Mouse (Mus musculus) heart, adult 18-20 months (tissue): ENCODE measurements around the gene Cpsf3. TPM values are rescaled to one million over a fixed set of nuclear protein-coding genes. Genes with fewer than 3 reads are reported as not detected.

Experiments
- DNase-seq, 2 experiments: peaks; one replicate each; pipeline ENCODE4 v3.0.0; 2021 to 2022; ENCODE audit warnings: mixed read lengths in 1 of 2
- total RNA-seq, 2 experiments: library from RNA; stranded (reverse); gene quantifications; 2 replicates each; pipeline ENCODE4 v1.2.3; 2021

Gene Cpsf3
- total RNA-seq, 2 experiments from 2014 or later: 34.6 to 38.5 TPM

GRCm38 (mm10) chr12:21333021-21333420 lies 47.8 kb downstream of the Cpsf3 start:
- DNase-seq: no peak

GRCm38 (mm10) chr12:21333766-21334165 lies 48.6 kb downstream of the Cpsf3 start:
- no peak for DNase-seq

GRCm38 (mm10) chr12:21335869-21336268 lies 50.7 kb downstream of the Cpsf3 start:
- DNase-seq: peak in 1 of 2 experiments; percentile 59

- DNase-seq: no peak
Observed at GRCm38 (mm10) chr12:21337171-21337570, 52.0 kb downstream of the Cpsf3 start.

- DNase-seq: no peak
Observed at GRCm38 (mm10) chr12:21340674-21341073, 55.5 kb downstream of the Cpsf3 start.

- no peak for DNase-seq
Observed at GRCm38 (mm10) chr12:21346972-21347371, 61.8 kb downstream of the Cpsf3 start.

- no peak for DNase-seq
Observed at GRCm38 (mm10) chr12:21350113-21350876, 65.1 kb downstream of the Cpsf3 start.

- DNase-seq: no peak
Observed at GRCm38 (mm10) chr12:21353681-21354080, 68.5 kb downstream of the Cpsf3 start.

- peak in 1 of 2 experiments; percentile 19 for DNase-seq
Observed at GRCm38 (mm10) chr12:21362686-21363085, 77.5 kb downstream of the Cpsf3 start.

GRCm38 (mm10) chr12:21363195-21363594 lies 78.0 kb downstream of the Cpsf3 start:
- no peak for DNase-seq

Other genes with a start within 250 kb of the Cpsf3 start
- 10 to 100 TPM; 43.3 to 44.6 TPM for gene Itgb1bp1, start 893 bp downstream of the Cpsf3 start, total RNA-seq
- 10 to 100 TPM; 12.0 to 16.0 TPM for gene Iah1, start 31.0 kb downstream of the Cpsf3 start, total RNA-seq
- gene Adam17, start 88.2 kb downstream of the Cpsf3 start, total RNA-seq: 10 to 100 TPM; 42.8 to 50.2 TPM
- 10 to 100 TPM; 69.8 to 76.4 TPM for gene Ywhaq, start 132.2 kb downstream of the Cpsf3 start, total RNA-seq